ENCODE assay signal across 6 mouse cellular contexts in genomic region chr13:40898049-40898690, GRCm38 (mm10). TPM values are rescaled to one million over a fixed set of nuclear protein-coding genes. Genes with fewer than 3 reads are reported as not detected.
DNase-seq lines count a peak whose midpoint lies in the region; ATAC-seq and TF ChIP-seq lines count a peak whose summit lies in the region.
"Not testable (repeated sequence)": the region's sequence is repeated elsewhere in the genome, so short reads cannot be mapped to it uniquely, and the experiment has no call there.

No protein-coding gene starts in this region.

- not testable (repeated sequence) for H3K9ac ChIP-seq in ES-Bruce4 (ENCODE audit: low read depth, poor library complexity, severe bottlenecking); liver, embryonic 16.5 days (ENCODE audit: low read depth, low read length)
- 0 out of 2 replicates have a peak overlapping the region, but pooled peaks have one; percentile 4 for H3K9ac ChIP-seq in liver, adult 2 months (ENCODE audit: low read depth, low read length)

- peak; percentile 66 for DNase-seq in ZHBTc4 (ENCODE audit: low read depth, low spot score)
- DNase-seq in gastrocnemius, adult 2 months; liver, adult 2 months (ENCODE audit: extremely low read depth, low read depth, low spot score): not testable (repeated sequence)

- not testable (repeated sequence) for TF ChIP-seq EP300 in ES-Bruce4 (IDR thresholded peaks at IDR 0.05; ENCODE audit: insufficient read depth, low read depth, low read length)

- peak overlapping the region; percentile 50 for H3K4me3 ChIP-seq in ES-Bruce4 (ENCODE audit: low read depth, low read length)
- not testable (repeated sequence) for H3K4me3 ChIP-seq in gastrocnemius, adult 2 months; liver, adult 2 months (ENCODE audit: insufficient read depth, low read depth, low read length); liver, embryonic 16.5 days (ENCODE audit: low read depth, low read length)

- not testable (repeated sequence) for H3K27me3 ChIP-seq in ES-Bruce4 (ENCODE audit: control insufficient read depth, insufficient read depth, low read length, poor library complexity, severe bottlenecking); liver, adult 2 months (ENCODE audit: control insufficient read depth, insufficient read depth, low read length); liver, embryonic 16.5 days (ENCODE audit: control insufficient read depth, insufficient read depth, low read depth, low read length)

- peak overlapping the region; percentile 86 for H3K27ac ChIP-seq in ES-Bruce4 (ENCODE audit: insufficient read depth, low read length)
- peak overlapping the region; percentile 53; the same call in 1 of the 2 replicates for H3K27ac ChIP-seq in gastrocnemius, adult 2 months
- peak overlapping the region; percentile 7 for H3K27ac ChIP-seq in liver, adult 2 months (replicated peaks; ENCODE audit: insufficient read depth, low read depth, low read length)
- peak overlapping the region; percentile 5; the same call in 1 of the 2 replicates for H3K27ac ChIP-seq in liver, embryonic 16.5 days (ENCODE audit: low read length)

- peaks cover 38% of the 10 kb centered on the region for H3K36me3 ChIP-seq in ES-Bruce4 (ENCODE audit: control insufficient read depth, insufficient read depth, low read length, poor library complexity, severe bottlenecking)
- not testable (repeated sequence) for H3K36me3 ChIP-seq in liver, adult 2 months (ENCODE audit: control insufficient read depth, insufficient read depth, low read length); liver, embryonic 16.5 days (ENCODE audit: control insufficient read depth, insufficient read depth)

- ATAC-seq in liver, embryonic 16.5 days (ENCODE audit: low read depth) = not testable (repeated sequence)
- ATAC-seq in megakaryocyte-erythroid progenitor cell, adult 5-6 weeks (replicated peaks; ENCODE audit: low FRiP score, low TSS enrichment, poor library complexity, severe bottlenecking) = peak; percentile 67

- peaks cover 21% of the 10 kb centered on the region for H3K79me2 ChIP-seq in liver, adult 2 months (ENCODE audit: control insufficient read depth, insufficient read depth, low read length)

- H3K4me1 ChIP-seq in ES-Bruce4 (ENCODE audit: control insufficient read depth, insufficient read depth, low read length); liver, adult 2 months (ENCODE audit: control insufficient read depth, insufficient read depth, low read length); liver, embryonic 16.5 days (ENCODE audit: control insufficient read depth, low read depth, low read length): not testable (repeated sequence)

- not testable (repeated sequence) for H3K4me2 ChIP-seq in liver, embryonic 16.5 days (ENCODE audit: low read depth, low read length)

- TF ChIP-seq POLR2A in ES-Bruce4 (IDR thresholded peaks at IDR 0.05; ENCODE audit: insufficient read depth, low read length); liver, adult 2 months (IDR thresholded peaks at IDR 0.05; ENCODE audit: extremely low read depth, insufficient read depth, low read length): not testable (repeated sequence)

- intact Hi-C loops in gastrocnemius, adult 2 months (cut with DNase I) = not testable (repeated sequence)

- H3K9me3 ChIP-seq in ES-Bruce4 (replicated peaks; ENCODE audit: control insufficient read depth, insufficient read depth, low read length, poor library complexity, severe bottlenecking); liver, embryonic 16.5 days (replicated peaks; ENCODE audit: control insufficient read depth, low read length): not testable (repeated sequence)

- not testable (repeated sequence) for TF ChIP-seq CTCF in ES-Bruce4 (IDR thresholded peaks at IDR 0.05; ENCODE audit: low read depth, low read length); gastrocnemius, adult 2 months (IDR thresholded peaks at IDR 0.05); liver, adult 2 months (IDR thresholded peaks at IDR 0.05; ENCODE audit: low read depth, low read length)

- 19% methylated on average over 14 of the region's 14 CpGs for WGBS in liver, adult 2 months
- 52% methylated on average over 10 of the region's 14 CpGs for WGBS in liver, embryonic 16.5 days (ENCODE audit: insufficient replicate concordance)

RNA-seq across cellular contexts. Expression of gene Gcnt2, which starts 38.6 kb away (rescaled TPM):
- 55.5 and 57.5 TPM in 2 replicates for polyA plus RNA-seq in ES-Bruce4 (2011; ENCODE audit: insufficient read depth, insufficient read length, low read depth, missing spikeins)
- total RNA-seq in gastrocnemius, adult 2 months (2021) = 1 to 10 TPM; 8.7 to 8.9 TPM
- 14.7 and 18.1 TPM in 2 replicates for total RNA-seq in liver, adult 2 months (2014; rRNA removed)
- polyA plus RNA-seq in liver, adult 2 months (2012; rRNA removed) = 2.8 and 3.5 TPM in 2 replicates
- 2.2 and 3.1 TPM in 2 replicates for polyA plus RNA-seq in liver, embryonic 16.5 days (2015; fragmentation: Nextera tagmentation; extraction: Ambion mirVana)
- total RNA-seq in megakaryocyte-erythroid progenitor cell, adult 5-6 weeks (2014; fragmentation: Nextera tagmentation) = 7.6 and 10.8 TPM in 2 replicates
- total RNA-seq in megakaryocyte-erythroid progenitor cell, adult 5-6 weeks (2017) = 6.3 and 23.7 TPM in 2 replicates

Comparison
In these comparisons a context has a peak if more than half of its experiments do, and no peak if none do; other contexts are left out.
1. H3K27ac ChIP-seq: peak in every context shown above with its lines; median percentile 86 in ES-Bruce4; 53 in gastrocnemius, adult 2 months; 7 in liver, adult 2 months; 5 in liver, embryonic 16.5 days.